23 mouse cellular contexts compared by ENCODE assay signal in genomic region chr13:108371352-108371921, GRCm38 (mm10). TPM values are rescaled to one million over a fixed set of nuclear protein-coding genes. Genes with fewer than 3 reads are reported as not detected.
A peak's percentile ranks its signal among the peaks of the same experiment; 100 is the strongest.
DNase-seq lines count a peak whose midpoint lies in the region; ATAC-seq lines count a peak whose summit lies in the region.
"Had no signal": no experiment of that assay in that cellular context is flagged by ENCODE, and none has a peak within 500 bp of the region (broad histone marks: within the 10 kb centered on the region; RNA-seq: fewer than 3 reads in every experiment).

No protein-coding gene starts in this region.

- H3K9me3 ChIP-seq in heart, embryonic 11.5 days (replicated peaks; ENCODE audit: control insufficient read depth, low read length): no peaks in the 10 kb centered on the region
- H3K9me3 ChIP-seq: embryonic facial prominence, embryonic 13.5 days; embryonic facial prominence, embryonic 15.5 days; forebrain, embryonic 10.5 days; forebrain, embryonic 12.5 days had no signal

- H3K4me1 ChIP-seq in heart, embryonic 11.5 days (ENCODE audit: control insufficient read depth, insufficient read depth, low read length): no peaks in the 10 kb centered on the region
- H3K4me1 ChIP-seq: embryonic facial prominence, embryonic 13.5 days; embryonic facial prominence, embryonic 15.5 days; forebrain, embryonic 10.5 days; forebrain, embryonic 12.5 days had no signal

- H3K36me3 ChIP-seq in heart, embryonic 11.5 days (ENCODE audit: control insufficient read depth, insufficient read depth, low read length): no peaks in the 10 kb centered on the region
- H3K36me3 ChIP-seq: embryonic facial prominence, embryonic 15.5 days had no signal

- no peak overlapping the region for H3K4me2 ChIP-seq in heart, embryonic 11.5 days
- H3K4me2 ChIP-seq: embryonic facial prominence, embryonic 13.5 days; embryonic facial prominence, embryonic 15.5 days; forebrain, embryonic 12.5 days had no signal

- 65% methylated on average over 9 of the region's 9 CpGs for WGBS in heart, embryonic 11.5 days (ENCODE audit: insufficient replicate concordance)

- no peaks in the 10 kb centered on the region for H3K27me3 ChIP-seq in heart, embryonic 11.5 days (ENCODE audit: control insufficient read depth, insufficient read depth, low read length)
- H3K27me3 ChIP-seq: embryonic facial prominence, embryonic 13.5 days; embryonic facial prominence, embryonic 15.5 days; forebrain, embryonic 12.5 days; Patski had no signal

- peak; percentile 29 for DNase-seq in heart, adult 11 months
- DNase-seq in 416B (ENCODE audit: low read depth): peak; percentile 61
- no peak for DNase-seq in gastrocnemius, adult 18-20 months (ENCODE audit: low spot score)
- DNase-seq in cerebellum, postnatal 14 days: no peak
- DNase-seq: adrenal gland, adult 8-10 months; adrenal gland, postnatal 14 days; adrenal gland, postnatal 36 days; cerebellum, adult 11-12 months; cerebellum, adult 2 months; cerebellum, adult 9-10 months; cerebellum, postnatal 36 days; embryo, embryonic 11 days had no signal

- H3K4me3 ChIP-seq in heart, embryonic 11.5 days (ENCODE audit: low read depth, low read length): no peak overlapping the region
- H3K4me3 ChIP-seq: embryonic facial prominence, embryonic 13.5 days; embryonic facial prominence, embryonic 15.5 days; erythroblast, embryonic 14.5 days; forebrain, embryonic 10.5 days; forebrain, embryonic 12.5 days had no signal

- no peak overlapping the region for H3K9ac ChIP-seq in heart, embryonic 11.5 days (ENCODE audit: low read depth, low read length)
- H3K9ac ChIP-seq: embryonic facial prominence, embryonic 13.5 days; embryonic facial prominence, embryonic 15.5 days; forebrain, embryonic 12.5 days had no signal

- no peak for ATAC-seq in heart, embryonic 11.5 days (replicated peaks; ENCODE audit: insufficient number of reproducible peaks, low FRiP score, low TSS enrichment)
- peak; percentile 55 for ATAC-seq in megakaryocyte progenitor cell, adult 5-6 weeks (replicated peaks; ENCODE audit: poor library complexity)
- ATAC-seq: activated CD4-positive, CD25-positive, alpha-beta regulatory T cell, adult 4 months; forebrain, embryonic 14.5 days; forebrain, embryonic 16.5 days; Patski had no signal

- no peak overlapping the region for H3K27ac ChIP-seq in heart, embryonic 11.5 days (ENCODE audit: low read depth, low read length)
- H3K27ac ChIP-seq: embryonic facial prominence, embryonic 13.5 days; embryonic facial prominence, embryonic 15.5 days; forebrain, embryonic 10.5 days; forebrain, embryonic 12.5 days had no signal

RNA-seq across cellular contexts. Expression of gene Depdc1b, which starts 55.3 kb away (rescaled TPM):
- 5.5 and 6.7 TPM in 2 replicates for polyA plus RNA-seq in heart, embryonic 11.5 days (2014; fragmentation: Nextera tagmentation; extraction: Ambion mirVana)
- total RNA-seq in megakaryocyte progenitor cell, adult 5-6 weeks (2015): 26.4 and 31.0 TPM in 2 replicates
- 22.0 and 28.8 TPM in 2 replicates for total RNA-seq in megakaryocyte progenitor cell, adult 5-6 weeks (2017)
- not detected for total RNA-seq in gastrocnemius, adult 18-20 months (2021)

Comparison
In these comparisons a context has a peak if more than half of its experiments do, and no peak if none do; other contexts are left out.
1. DNase-seq: peak in heart, adult 11 months (single experiment) and 416B (single experiment); none in gastrocnemius, adult 18-20 months (single experiment) and cerebellum, postnatal 14 days (0 of 2).
2. RNA of gene Depdc1b, which starts 55.3 kb away (total RNA-seq): 22.0 to 31.0 TPM in megakaryocyte progenitor cell, adult 5-6 weeks; not detected in gastrocnemius, adult 18-20 months; every median in the first group is over 10 times any median in the second.